Mouse (Mus musculus) MEL (cell line): ENCODE measurements at regions not wholly inside any gene's neighbourhood (a gene's known extent, or its start where the extent isn't known, plus 50 kb on each side); places are given as distances from the start of the nearest gene placed in this dataset.

ENCODE experiments used
- DNase-seq: peaks from one replicate; pipeline ENCODE4 v3.0.0; 2011; ENCODE audit warnings: low read depth, low spot score
- H3K27ac ChIP-seq: 2 replicates; pipeline ENCODE4 v1.5.1; 2012; ENCODE audit warnings: low read depth, mild to moderate bottlenecking, control low read depth, low read length, moderate library complexity; ENCODE audit not compliant: control insufficient read depth
- H3K27me3 ChIP-seq, 2 experiments: fragments of 150-350 bp in 1 of 2; sonication (generic) in 1 of 2; 2 replicates each; pipeline ENCODE4 v1.6.1; 2012; ENCODE audit warnings: low read length in 2 of 2, mild to moderate bottlenecking in 2 of 2, improper control_type of control experiment in 1 of 2, moderate library complexity in 1 of 2; ENCODE audit not compliant: insufficient read depth in 2 of 2, control insufficient read depth in 1 of 2
- H3K36me3 ChIP-seq, 2 experiments: 2 replicates each; pipeline ENCODE4 v1.6.1; 2012 to 2014; ENCODE audit warnings: low read length in 2 of 2, improper control_type of control experiment in 1 of 2, inconsistent platforms in 1 of 2, mild to moderate bottlenecking in 1 of 2; ENCODE audit not compliant: insufficient read depth in 2 of 2, control insufficient read depth in 1 of 2
- H3K4me1 ChIP-seq, 2 experiments: fragments of 150-350 bp in 1 of 2; sonication (generic) in 1 of 2; 2 replicates each; pipeline ENCODE4 v1.6.1; 2012; ENCODE audit warnings: low read length in 2 of 2, improper control_type of control experiment in 1 of 2, mild to moderate bottlenecking in 1 of 2; ENCODE audit not compliant: insufficient read depth in 2 of 2, control insufficient read depth in 1 of 2
- H3K4me3 ChIP-seq, 2 experiments: fragments of 150-350 bp in 1 of 2; sonication (generic) in 1 of 2; 2 replicates each; pipeline ENCODE4 v1.5.1; 2012; ENCODE audit warnings: low read depth in 2 of 2, low read length in 2 of 2, mild to moderate bottlenecking in 2 of 2, moderate library complexity in 2 of 2, control low read depth in 1 of 2, improper control_type of control experiment in 1 of 2; ENCODE audit not compliant: control insufficient read depth in 1 of 2, insufficient read depth in 1 of 2
- H3K79me2 ChIP-seq: 2 replicates; pipeline ENCODE4 v1.6.1; 2012; ENCODE audit warnings: mild to moderate bottlenecking, low read length, moderate library complexity; ENCODE audit not compliant: control insufficient read depth, poor library complexity, insufficient read depth
- H3K9ac ChIP-seq: 2 replicates; pipeline ENCODE4 v1.6.1; 2012; ENCODE audit warnings: low read depth, mild to moderate bottlenecking, control low read depth, low read length, moderate library complexity; ENCODE audit not compliant: control insufficient read depth, poor library complexity, severe bottlenecking
- H3K9me3 ChIP-seq: fragments of 150-350 bp; sonication (generic); replicated peaks from 2 replicates; pipeline ENCODE4 v1.6.1; 2012; ENCODE audit warnings: mild to moderate bottlenecking, low read length, improper control_type of control experiment, moderate library complexity; ENCODE audit not compliant: insufficient read depth
- BHLHE40 ChIP-seq: IDR thresholded peaks from 2 replicates; pipeline ENCODE4 v1.6.1; 2012; ENCODE audit warnings: low read depth, mild to moderate bottlenecking, inconsistent platforms, low read length, improper control_type of control experiment, borderline replicate concordance
- CHD2 ChIP-seq: IDR thresholded peaks from 2 replicates; pipeline ENCODE4 v1.6.1; 2011; ENCODE audit warnings: low read length, improper control_type of control experiment
- E2F4 ChIP-seq: IDR thresholded peaks from 2 replicates; pipeline ENCODE4 v1.6.1; 2011; ENCODE audit warnings: low read depth, low read length, improper control_type of control experiment, borderline replicate concordance
- ELF1 ChIP-seq: IDR thresholded peaks from 2 replicates; pipeline ENCODE4 v1.6.1; 2014; ENCODE audit warnings: low read depth, mild to moderate bottlenecking, inconsistent platforms, low read length, improper control_type of control experiment, moderate library complexity
- GATA1 ChIP-seq: IDR thresholded peaks from 2 replicates; pipeline ENCODE4 v1.6.1; 2011; ENCODE audit warnings: low read depth, low read length, improper control_type of control experiment
- HCFC1 ChIP-seq: IDR thresholded peaks from 2 replicates; pipeline ENCODE4 v1.6.1; 2012; ENCODE audit warnings: low read depth, mild to moderate bottlenecking, inconsistent platforms, low read length, improper control_type of control experiment, moderate library complexity
- JUND ChIP-seq: IDR thresholded peaks from 2 replicates; pipeline ENCODE4 v1.6.1; 2011; ENCODE audit warnings: low read depth, mild to moderate bottlenecking, improper control_type of control experiment, low read length
- KAT2A ChIP-seq: conservative IDR thresholded peaks from 2 replicates; pipeline ENCODE4 v1.6.1; 2012; ENCODE audit warnings: low read depth, low read length, improper control_type of control experiment, inconsistent platforms
- MAFK ChIP-seq: IDR thresholded peaks from 2 replicates; pipeline ENCODE4 v1.6.1; 2011; ENCODE audit warnings: low read depth, mild to moderate bottlenecking, low read length, improper control_type of control experiment, borderline replicate concordance
- MAX ChIP-seq: IDR thresholded peaks from 2 replicates; pipeline ENCODE4 v1.6.1; 2011; ENCODE audit warnings: low read length, improper control_type of control experiment
- MAZ ChIP-seq: IDR thresholded peaks from 2 replicates; pipeline ENCODE4 v1.6.1; 2012; ENCODE audit warnings: low read depth, mild to moderate bottlenecking, inconsistent platforms, low read length, improper control_type of control experiment
- MEF2A ChIP-seq: IDR thresholded peaks from 2 replicates; pipeline ENCODE4 v1.6.1; 2014; ENCODE audit warnings: low read depth, mild to moderate bottlenecking, inconsistent platforms, low read length, improper control_type of control experiment; ENCODE audit not compliant: poor library complexity, insufficient replicate concordance, severe bottlenecking; ENCODE audit errors: extremely low read depth
- MXI1 ChIP-seq: IDR thresholded peaks from 2 replicates; pipeline ENCODE4 v1.6.1; 2011; ENCODE audit warnings: mild to moderate bottlenecking, low read depth, low read length, improper control_type of control experiment
- MYB ChIP-seq: IDR thresholded peaks from 2 replicates; pipeline ENCODE4 v1.6.1; 2011; ENCODE audit warnings: mild to moderate bottlenecking, low read depth, low read length, improper control_type of control experiment
- NELFE ChIP-seq: IDR thresholded peaks from 2 replicates; pipeline ENCODE4 v1.6.1; 2011; ENCODE audit warnings: low read depth, low read length, improper control_type of control experiment
- POLR2A ChIP-seq, 2 experiments: IDR thresholded peaks; 2 replicates each; pipeline ENCODE4 v1.6.1; 2011 to 2012; ENCODE audit warnings: low read length in 2 of 2, mild to moderate bottlenecking in 2 of 2, control low read depth in 1 of 2, improper control_type of control experiment in 1 of 2, low read depth in 1 of 2, moderate library complexity in 1 of 2; ENCODE audit not compliant: control insufficient read depth in 1 of 2, insufficient read depth in 1 of 2, poor library complexity in 1 of 2
- POLR2AphosphoS5 ChIP-seq: IDR thresholded peaks from 2 replicates; pipeline ENCODE4 v1.6.1; 2012; ENCODE audit warnings: low read depth, borderline replicate concordance, mild to moderate bottlenecking, inconsistent platforms, low read length, moderate library complexity, mixed read lengths
- RAD21 ChIP-seq: IDR thresholded peaks from 2 replicates; pipeline ENCODE4 v1.6.1; 2011; ENCODE audit warnings: mild to moderate bottlenecking, low read depth, low read length, improper control_type of control experiment
- TAL1 ChIP-seq: IDR thresholded peaks from 2 replicates; pipeline ENCODE4 v1.6.1; 2012; ENCODE audit warnings: mild to moderate bottlenecking, inconsistent platforms, low read length, moderate library complexity, mixed read lengths
- TBP ChIP-seq: IDR thresholded peaks from 2 replicates; pipeline ENCODE4 v1.8.0; 2011; ENCODE audit warnings: low read depth, low read length, improper control_type of control experiment
- UBTF ChIP-seq: IDR thresholded peaks from 2 replicates; pipeline ENCODE4 v1.6.1; 2012; ENCODE audit warnings: low read depth, mild to moderate bottlenecking, inconsistent platforms, low read length, improper control_type of control experiment, moderate library complexity, borderline replicate concordance; ENCODE audit not compliant: insufficient read depth
- USF1 ChIP-seq: IDR thresholded peaks from 2 replicates; pipeline ENCODE4 v1.6.1; 2014; ENCODE audit warnings: low read depth, mild to moderate bottlenecking, inconsistent platforms, low read length, improper control_type of control experiment, moderate library complexity
- USF2 ChIP-seq, 2 experiments: IDR thresholded peaks; 2 replicates each; pipeline ENCODE4 v1.6.1; 2011 to 2012; ENCODE audit warnings: improper control_type of control experiment in 2 of 2, low read length in 2 of 2, borderline replicate concordance in 1 of 2, inconsistent platforms in 1 of 2, low read depth in 1 of 2, mild to moderate bottlenecking in 1 of 2; ENCODE audit not compliant: insufficient read depth in 1 of 2
- ZC3H11A ChIP-seq: IDR thresholded peaks from 2 replicates; pipeline ENCODE4 v1.6.1; 2012; ENCODE audit warnings: low read depth, mild to moderate bottlenecking, inconsistent platforms, low read length, improper control_type of control experiment

DNA sequence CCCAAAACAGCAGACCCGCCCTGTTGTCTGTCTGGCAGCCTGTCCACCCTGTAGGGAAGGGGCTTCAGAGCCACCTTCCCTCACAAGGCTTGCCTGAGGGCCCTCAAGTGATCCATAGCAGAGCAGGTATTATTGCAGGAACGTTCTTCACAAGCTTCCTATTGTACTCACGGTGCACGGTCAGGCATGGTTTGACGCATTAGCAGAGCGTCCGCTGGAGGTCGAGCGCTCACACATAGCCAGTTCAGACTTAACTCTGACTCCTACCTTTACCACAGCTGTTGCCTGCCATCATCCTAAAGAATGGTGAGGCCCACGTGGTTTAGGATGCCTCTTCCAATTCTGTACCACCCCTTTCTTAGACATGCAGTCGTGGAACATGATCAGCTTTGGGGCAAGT lies 71.1 kb downstream of the Mcfd2 start:
- Histone ChIP-seq H3K79me2 (no peaks in the 10 kb centered on the region), H3K4me1 (no peaks in the 10 kb centered on the region)
- TF ChIP-seq TAL1 (no peak), ELF1 (no peak), MAFK (no peak), MXI1 (no peak), POLR2A (IDR thresholded peaks at IDR 0.05; ENCODE audit: control insufficient read depth in 1 of 2, insufficient read depth in 1 of 2, low read depth in 1 of 2, low read length in 2 of 2, poor library complexity in 1 of 2) (no peak), GATA1 (no peak), MAX (no peak), MYB (no peak), RAD21 (no peak), NELFE (no peak), HCFC1 (no peak)
- TF ChIP-seq, all 39 proteins: peak for 0
- H3K9ac ChIP-seq: no peak overlapping the region
- peaks cover 1 to 6% of the 10 kb centered on the region in 2 experiments; a peak in 3 of 4 replicates for H3K27me3 ChIP-seq
- no peaks in the 10 kb centered on the region for H3K36me3 ChIP-seq
- H3K4me3 ChIP-seq: no peak overlapping the region
- no peak for DNase-seq
- no peaks in the 10 kb centered on the region for H3K9me3 ChIP-seq
- no peak overlapping the region for H3K27ac ChIP-seq

DNA sequence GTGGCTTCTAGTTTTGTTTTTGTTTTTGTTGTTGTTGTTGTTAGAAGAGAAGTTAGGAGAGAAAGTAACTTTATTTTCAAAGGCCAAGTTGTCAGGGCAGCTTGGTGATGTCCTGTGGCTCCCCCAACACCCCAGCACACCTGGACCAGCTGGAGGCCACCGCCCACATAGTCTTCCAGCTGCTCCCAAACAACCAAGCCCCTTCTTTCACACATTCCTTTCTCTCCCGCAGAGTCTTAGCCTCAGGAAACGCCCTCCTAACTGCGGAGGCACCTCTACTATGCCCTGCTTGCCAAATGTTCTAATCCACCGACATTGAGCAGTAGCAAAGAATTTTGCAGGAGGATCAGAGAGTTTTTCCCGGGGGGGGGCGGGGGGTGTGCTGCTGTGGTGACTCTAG lies 72.3 kb downstream of the Mcfd2 start:
- no peak overlapping the region for H3K27ac ChIP-seq
- no peak overlapping the region for H3K4me3 ChIP-seq
- no peak overlapping the region for H3K9ac ChIP-seq
- H3K36me3 ChIP-seq: no peaks in the 10 kb centered on the region
- no peak for DNase-seq
- H3K9me3 ChIP-seq: no peaks in the 10 kb centered on the region
- TF ChIP-seq ZC3H11A: no peak
- TF ChIP-seq GATA1: no peak
- TF ChIP-seq MEF2A: no peak
- TF ChIP-seq USF1: no peak
- no peak for TF ChIP-seq MAZ
- no peak for TF ChIP-seq E2F4
- TF ChIP-seq BHLHE40: no peak
- no peak for TF ChIP-seq UBTF
- no peak for TF ChIP-seq MXI1
- no peak for TF ChIP-seq TBP
- TF ChIP-seq HCFC1: no peak
- no peak for TF ChIP-seq CHD2
- TF ChIP-seq ELF1: no peak
- TF ChIP-seq POLR2A (IDR thresholded peaks at IDR 0.05; ENCODE audit: control insufficient read depth in 1 of 2, insufficient read depth in 1 of 2, low read depth in 1 of 2, low read length in 2 of 2, poor library complexity in 1 of 2): no peak
- TF ChIP-seq USF2 (IDR thresholded peaks at IDR 0.05; ENCODE audit: borderline replicate concordance in 1 of 2, insufficient read depth in 1 of 2, low read depth in 1 of 2, low read length in 2 of 2): no peak
- TF ChIP-seq TAL1: no peak
- TF ChIP-seq POLR2AphosphoS5: no peak
- no peak for TF ChIP-seq MYB
- TF ChIP-seq JUND: no peak
- TF ChIP-seq KAT2A: no peak
- H3K4me1 ChIP-seq: no peaks in the 10 kb centered on the region
- peaks cover 1 to 6% of the 10 kb centered on the region in 2 experiments; a peak in 3 of 4 replicates for H3K27me3 ChIP-seq
- no peaks in the 10 kb centered on the region for H3K79me2 ChIP-seq
